Mouse (Mus musculus): ENCODE results near the gene Rrp36. TPM values are rescaled to one million over a fixed set of nuclear protein-coding genes. Genes with fewer than 3 reads are reported as not detected.

Rrp36 gene
- polyA plus RNA-seq, 1 experiment from 2014 or later, result 54.0 TPM

DNA sequence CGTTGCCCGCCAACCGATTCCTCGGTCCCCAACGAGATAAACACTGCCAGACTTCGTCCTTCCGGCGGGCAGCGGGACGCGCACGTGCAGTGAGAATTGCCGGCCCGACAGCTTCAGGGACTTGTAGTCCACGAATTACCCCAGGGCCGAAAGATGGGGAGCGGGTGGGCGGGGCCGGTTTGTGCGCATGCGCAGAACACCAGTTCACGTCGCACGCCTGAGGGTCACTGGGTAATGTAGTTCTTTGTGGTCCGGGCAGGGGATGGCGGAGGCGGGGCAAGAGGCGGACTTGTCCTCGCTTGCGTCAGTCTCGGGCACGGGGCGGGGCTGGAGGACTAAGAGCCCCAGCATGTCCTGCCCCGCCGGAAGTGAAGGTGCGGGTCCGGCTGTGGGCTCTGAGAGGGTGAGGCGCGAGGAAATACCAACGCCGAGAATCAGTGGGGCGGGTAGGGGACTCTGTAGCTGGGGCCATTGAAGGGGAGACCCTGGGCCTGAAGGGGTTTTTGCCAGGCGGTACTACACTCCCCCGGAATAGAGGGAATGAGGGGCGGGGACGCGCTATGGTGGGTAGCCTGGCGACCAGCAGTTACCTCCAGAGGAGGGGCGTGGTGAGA lies 6.7 kb upstream of the Rrp36 start, which contains the start of gene Klhdc3:
Gene Klhdc3 (minus strand): TSS at position 155 of the 614 bp plus-strand sequence.
- DNase-seq (ENCODE audit: low spot score), result peak; percentile 99
- Histone ChIP-seq H3K9ac (replicated peaks; ENCODE audit: low read length) (peak within 1 kb of the TSS; percentile 78), H3K4me1 (ENCODE audit: control insufficient read depth, insufficient read depth, low read length) (peaks cover 7% of the 10 kb centered on the region), H3K9me3 (replicated peaks; ENCODE audit: control insufficient read depth, low read length) (no peaks in the 10 kb centered on the region), H3K4me3 (ENCODE audit: low read depth, low read length) (peak within 1 kb of the TSS; percentile 83), H3K36me3 (replicated peaks; ENCODE audit: control insufficient read depth, insufficient read depth, low read depth, low read length) (peaks cover 21% of the 10 kb centered on the region), H3K4me2 (ENCODE audit: low read depth, low read length) (peak within 1 kb of the TSS; percentile 83), H3K27me3 (ENCODE audit: control insufficient read depth, insufficient read depth, low read length) (no peaks in the 10 kb centered on the region), H3K27ac (replicated peaks; ENCODE audit: low read depth, low read length) (peak within 1 kb of the TSS; percentile 78)
- under 1% methylated on average over 49 of the region's 49 CpGs for WGBS
- peak; percentile 93 for ATAC-seq (replicated peaks; ENCODE audit: insufficient number of reproducible peaks, low FRiP score, low TSS enrichment, low read depth)

DNA sequence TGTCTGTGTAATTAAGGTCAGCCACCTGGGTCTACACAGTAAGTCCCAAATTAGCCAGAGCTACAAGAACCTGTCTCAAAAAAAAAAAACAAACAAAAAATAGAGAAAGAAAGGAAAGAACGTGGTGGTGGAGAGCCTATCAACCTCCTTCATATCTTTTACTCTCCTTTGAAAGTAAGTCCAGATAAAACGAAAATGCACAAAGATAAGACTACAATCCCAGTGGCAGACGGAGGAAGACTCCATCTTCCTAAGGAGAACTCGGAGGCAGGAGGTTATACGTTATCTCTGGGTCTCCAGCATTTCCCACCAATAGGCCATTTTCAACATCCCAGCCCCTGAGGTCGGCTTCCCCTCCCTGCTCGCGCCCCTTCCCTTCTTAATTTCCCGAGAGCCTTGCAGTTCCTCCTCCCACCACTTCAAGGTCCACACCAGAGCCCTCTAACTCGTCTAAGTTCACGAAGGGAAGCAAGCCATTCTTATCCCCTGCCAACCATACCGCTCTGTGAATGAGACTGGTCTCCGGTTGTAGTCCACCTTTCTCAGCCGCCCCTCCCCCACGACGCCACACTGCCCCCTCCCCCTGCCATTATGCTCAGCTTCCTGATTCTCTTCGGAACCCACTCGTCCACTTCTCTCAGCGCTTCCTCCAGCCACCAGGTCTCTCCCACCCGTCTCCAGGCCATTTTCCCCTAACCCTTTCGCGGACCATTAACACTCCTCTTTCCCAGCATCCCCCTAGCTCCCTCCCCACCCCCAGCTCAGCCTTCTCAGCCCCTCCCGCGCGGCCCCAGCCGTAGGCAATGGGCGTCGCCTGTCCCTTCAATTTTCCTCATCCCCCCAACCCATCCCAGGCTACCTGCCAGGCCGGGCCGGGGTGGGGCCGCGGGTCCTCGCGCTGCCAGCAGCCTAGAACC lies 5.9 kb upstream of the Rrp36 start:
- 2% methylated on average over 33 of the region's 34 CpGs for WGBS
- peaks cover 20% of the 10 kb centered on the region for H3K36me3 ChIP-seq (replicated peaks; ENCODE audit: control insufficient read depth, insufficient read depth, low read depth, low read length)
- peaks cover 7% of the 10 kb centered on the region for H3K4me1 ChIP-seq (ENCODE audit: control insufficient read depth, insufficient read depth, low read length)
- H3K27ac ChIP-seq (replicated peaks; ENCODE audit: low read depth, low read length), result peak overlapping the region; percentile 78
- H3K27me3 ChIP-seq (ENCODE audit: control insufficient read depth, insufficient read depth, low read length), result no peaks in the 10 kb centered on the region
- H3K9ac ChIP-seq (replicated peaks; ENCODE audit: low read length), result peak overlapping the region; percentile 78
- ATAC-seq (replicated peaks; ENCODE audit: insufficient number of reproducible peaks, low FRiP score, low TSS enrichment, low read depth), result peak; percentile 0; the same call in 1 of the 2 replicates
- no peaks in the 10 kb centered on the region for H3K9me3 ChIP-seq (replicated peaks; ENCODE audit: control insufficient read depth, low read length)
- peak overlapping the region; percentile 66 for H3K4me2 ChIP-seq (ENCODE audit: low read depth, low read length)
- peak overlapping the region; percentile 83 for H3K4me3 ChIP-seq (ENCODE audit: low read depth, low read length)
- peak; percentile 66 for DNase-seq (ENCODE audit: low spot score)

- DNase-seq (ENCODE audit: low spot score) (no peak), ATAC-seq (replicated peaks; ENCODE audit: insufficient number of reproducible peaks, low FRiP score, low TSS enrichment, low read depth) (no peak)
- H3K9me3 ChIP-seq (replicated peaks; ENCODE audit: control insufficient read depth, low read length), result no peaks in the 10 kb centered on the region
- WGBS, result 42% methylated on average over 9 of the region's 9 CpGs
- H3K4me1 ChIP-seq (ENCODE audit: control insufficient read depth, insufficient read depth, low read length), result peaks cover 10% of the 10 kb centered on the region
- peak overlapping the region; percentile 78 for H3K9ac ChIP-seq (replicated peaks; ENCODE audit: low read length)
- no peak overlapping the region for H3K4me3 ChIP-seq (ENCODE audit: low read depth, low read length)
- peaks cover 18% of the 10 kb centered on the region for H3K36me3 ChIP-seq (replicated peaks; ENCODE audit: control insufficient read depth, insufficient read depth, low read depth, low read length)
- H3K27me3 ChIP-seq (ENCODE audit: control insufficient read depth, insufficient read depth, low read length), result no peaks in the 10 kb centered on the region
- no peak overlapping the region; the same call in 1 of the 2 replicates for H3K27ac ChIP-seq (replicated peaks; ENCODE audit: low read depth, low read length)
- peak overlapping the region; percentile 66 for H3K4me2 ChIP-seq (ENCODE audit: low read depth, low read length)
Measured at GRCm38 (mm10) chr17:46678911-46679310, 4.8 kb upstream of the Rrp36 start.

DNA sequence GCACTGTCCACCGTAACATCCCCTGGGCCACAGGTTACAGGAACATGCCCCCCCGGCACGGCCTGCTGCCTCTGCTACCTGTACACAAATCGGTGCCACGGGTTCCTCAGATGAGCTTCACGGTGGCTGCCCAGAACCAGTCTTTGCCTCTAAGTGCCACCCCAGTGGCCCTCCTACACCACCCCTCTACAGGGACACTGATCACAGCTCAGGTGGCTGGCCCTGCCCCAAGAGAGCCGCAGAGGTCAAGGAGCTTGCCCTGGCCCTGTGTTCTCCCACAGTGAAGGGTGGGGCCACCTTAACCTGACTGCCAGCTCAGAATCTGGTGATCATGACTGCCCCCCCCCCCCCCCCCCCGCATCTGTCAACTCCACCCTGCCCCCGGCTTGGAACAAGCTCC lies 4.3 kb upstream of the Rrp36 start, which contains the start of gene Mea1:
Gene Mea1 (plus strand): TSS at position 378 of the 400 bp plus-strand sequence.
- no peaks in the 10 kb centered on the region for H3K27me3 ChIP-seq (ENCODE audit: control insufficient read depth, insufficient read depth, low read length)
- peaks cover 10% of the 10 kb centered on the region for H3K4me1 ChIP-seq (ENCODE audit: control insufficient read depth, insufficient read depth, low read length)
- no peak within 1 kb of the TSS; the same call in 1 of the 2 replicates for H3K27ac ChIP-seq (replicated peaks; ENCODE audit: low read depth, low read length)
- H3K9me3 ChIP-seq (replicated peaks; ENCODE audit: control insufficient read depth, low read length), result no peaks in the 10 kb centered on the region
- DNase-seq (ENCODE audit: low spot score), result no peak
- peak within 1 kb of the TSS; percentile 83 for H3K4me3 ChIP-seq (ENCODE audit: low read depth, low read length)
- peak within 1 kb of the TSS; percentile 66 for H3K4me2 ChIP-seq (ENCODE audit: low read depth, low read length)
- ATAC-seq (replicated peaks; ENCODE audit: insufficient number of reproducible peaks, low FRiP score, low TSS enrichment, low read depth), result no peak
- peak within 1 kb of the TSS; percentile 78 for H3K9ac ChIP-seq (replicated peaks; ENCODE audit: low read length)
- 89% methylated on average over 8 of the region's 9 CpGs for WGBS
- peaks cover 15% of the 10 kb centered on the region for H3K36me3 ChIP-seq (replicated peaks; ENCODE audit: control insufficient read depth, insufficient read depth, low read depth, low read length)

DNA sequence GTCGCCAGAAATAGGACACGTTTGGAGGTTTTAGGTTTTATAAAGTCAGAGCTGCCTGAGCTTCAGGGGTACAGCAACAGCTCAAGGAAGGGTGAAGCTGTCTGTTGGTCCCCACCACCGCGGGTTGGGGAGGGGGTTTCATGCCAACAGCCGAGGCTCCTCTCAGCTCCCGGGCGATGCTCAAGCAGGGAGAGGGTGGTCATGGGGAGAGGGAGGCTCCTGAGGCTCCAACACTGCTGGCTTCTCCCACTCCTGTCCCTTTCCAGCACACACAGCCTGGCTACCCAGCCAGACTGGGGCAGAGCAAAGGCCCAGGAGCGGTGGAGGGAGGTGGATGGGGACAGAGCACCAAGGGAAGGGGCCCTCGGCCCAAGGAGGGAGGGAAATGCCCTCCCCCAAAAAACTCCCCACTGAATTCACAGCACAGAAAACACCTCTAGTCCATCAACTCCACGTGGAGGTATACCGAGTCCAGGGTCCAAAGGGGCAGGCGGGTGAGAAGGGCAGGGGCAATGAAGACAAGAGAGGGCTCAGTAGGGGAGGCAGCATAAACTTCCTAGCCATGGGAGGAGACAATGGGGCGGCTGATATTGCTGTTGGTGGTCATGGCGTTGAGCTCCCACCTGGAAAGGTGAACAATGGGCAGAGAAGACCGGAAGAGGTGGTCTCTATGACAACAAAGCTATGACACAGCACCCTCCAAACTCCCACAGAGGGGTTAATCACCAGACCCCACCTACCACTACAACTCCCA lies 555 bp upstream of the Rrp36 start:
- Histone ChIP-seq H3K36me3 (replicated peaks; ENCODE audit: control insufficient read depth, insufficient read depth, low read depth, low read length) (peaks cover 17% of the 10 kb centered on the region), H3K4me1 (ENCODE audit: control insufficient read depth, insufficient read depth, low read length) (peaks cover 10% of the 10 kb centered on the region), H3K27me3 (ENCODE audit: control insufficient read depth, insufficient read depth, low read length) (no peaks in the 10 kb centered on the region), H3K9ac (replicated peaks; ENCODE audit: low read length) (peak overlapping the region; percentile 85), H3K27ac (replicated peaks; ENCODE audit: low read depth, low read length) (peak overlapping the region; percentile 43), H3K4me3 (ENCODE audit: low read depth, low read length) (peak overlapping the region; percentile 93), H3K4me2 (ENCODE audit: low read depth, low read length) (peak overlapping the region; percentile 41), H3K9me3 (replicated peaks; ENCODE audit: control insufficient read depth, low read length) (no peaks in the 10 kb centered on the region)
- DNase-seq (ENCODE audit: low spot score) (no peak), ATAC-seq (replicated peaks; ENCODE audit: insufficient number of reproducible peaks, low FRiP score, low TSS enrichment, low read depth) (peak; percentile 20; the same call in 1 of the 2 replicates)
- WGBS, result 19% methylated on average over 15 of the region's 15 CpGs

- H3K4me2 ChIP-seq (ENCODE audit: low read depth, low read length), result no peak overlapping the region
- no peak overlapping the region for H3K4me3 ChIP-seq (ENCODE audit: low read depth, low read length)
- no peaks in the 10 kb centered on the region for H3K9me3 ChIP-seq (replicated peaks; ENCODE audit: control insufficient read depth, low read length)
- H3K27me3 ChIP-seq (ENCODE audit: control insufficient read depth, insufficient read depth, low read length), result no peaks in the 10 kb centered on the region
- H3K36me3 ChIP-seq (replicated peaks; ENCODE audit: control insufficient read depth, insufficient read depth, low read depth, low read length), result peaks cover 8% of the 10 kb centered on the region; the same call in 1 of the 2 replicates
- peaks cover 3% of the 10 kb centered on the region; the same call in 1 of the 2 replicates for H3K4me1 ChIP-seq (ENCODE audit: control insufficient read depth, insufficient read depth, low read length)
- no peak overlapping the region for H3K9ac ChIP-seq (replicated peaks; ENCODE audit: low read length)
- ATAC-seq (replicated peaks; ENCODE audit: insufficient number of reproducible peaks, low FRiP score, low TSS enrichment, low read depth) (no peak), DNase-seq (ENCODE audit: low spot score) (no peak)
- no peak overlapping the region for H3K27ac ChIP-seq (replicated peaks; ENCODE audit: low read depth, low read length)
- WGBS, result 97% methylated on average over 10 of the region's 10 CpGs
Measured at GRCm38 (mm10) chr17:46669911-46670310, 4.2 kb downstream of the Rrp36 start.

DNA sequence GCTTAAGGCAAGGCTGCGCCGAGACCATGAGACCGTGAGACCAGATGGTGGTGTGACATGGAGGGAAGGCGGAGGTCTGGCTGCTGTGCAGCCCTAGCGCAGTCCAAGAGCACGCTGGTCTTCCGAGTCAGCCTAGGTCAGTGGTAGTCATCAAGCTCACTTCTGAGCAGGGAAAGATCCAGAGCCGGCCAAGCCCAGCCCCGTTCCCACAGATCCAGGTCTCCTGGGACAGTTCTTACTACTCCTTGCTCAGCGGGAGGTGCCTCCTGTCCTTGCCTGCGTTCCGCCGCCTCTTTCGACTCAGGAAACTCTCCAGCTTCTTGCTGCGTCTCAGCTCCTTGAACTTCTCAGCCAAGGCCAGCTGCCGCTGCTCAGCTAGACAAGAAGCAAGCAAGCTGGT lies 6.4 kb downstream of the Rrp36 start:
- H3K4me3 ChIP-seq (ENCODE audit: low read depth, low read length), result no peak overlapping the region
- 90% methylated on average over 16 of the region's 16 CpGs for WGBS
- H3K9ac ChIP-seq (replicated peaks; ENCODE audit: low read length), result no peak overlapping the region
- no peaks in the 10 kb centered on the region for H3K4me1 ChIP-seq (ENCODE audit: control insufficient read depth, insufficient read depth, low read length)
- DNase-seq (ENCODE audit: low spot score), result no peak
- ATAC-seq (replicated peaks; ENCODE audit: insufficient number of reproducible peaks, low FRiP score, low TSS enrichment, low read depth), result no peak
- H3K9me3 ChIP-seq (replicated peaks; ENCODE audit: control insufficient read depth, low read length), result no peaks in the 10 kb centered on the region
- H3K36me3 ChIP-seq (replicated peaks; ENCODE audit: control insufficient read depth, insufficient read depth, low read depth, low read length), result peaks cover 8% of the 10 kb centered on the region; the same call in 1 of the 2 replicates
- H3K27ac ChIP-seq (replicated peaks; ENCODE audit: low read depth, low read length), result no peak overlapping the region
- no peak overlapping the region for H3K4me2 ChIP-seq (ENCODE audit: low read depth, low read length)
- H3K27me3 ChIP-seq (ENCODE audit: control insufficient read depth, insufficient read depth, low read length), result no peaks in the 10 kb centered on the region

All from embryonic facial prominence, embryonic 11.5 days (tissue).